ENCODE assay signal across 8 mouse cellular contexts in genomic region chr16:35154641-35155390, GRCm38 (mm10). TPM values are rescaled to one million over a fixed set of nuclear protein-coding genes. Genes with fewer than 3 reads are reported as not detected.
DNase-seq lines count a peak whose midpoint lies in the region; ATAC-seq lines count a peak whose summit lies in the region.

Gene Adcy5, plus strand, starts transcription at chr16:35154877.

- H3K9ac ChIP-seq in embryonic facial prominence, embryonic 15.5 days: peak within 1 kb of the TSS; percentile 50
- peak within 1 kb of the TSS; percentile 86 for H3K9ac ChIP-seq in midbrain, embryonic 12.5 days (replicated peaks)

- peaks cover 44% of the 10 kb centered on the region for H3K4me1 ChIP-seq in embryonic facial prominence, embryonic 15.5 days
- peaks cover 33% of the 10 kb centered on the region for H3K4me1 ChIP-seq in midbrain, embryonic 12.5 days

- WGBS in embryonic facial prominence, embryonic 15.5 days: under 1% methylated on average over 56 of the region's 104 CpGs
- WGBS in midbrain, embryonic 12.5 days: 1% methylated on average over 52 of the region's 104 CpGs

- H3K36me3 ChIP-seq in embryonic facial prominence, embryonic 15.5 days: no peaks in the 10 kb centered on the region
- no peaks in the 10 kb centered on the region for H3K36me3 ChIP-seq in midbrain, embryonic 12.5 days

- DNase-seq in frontal cortex, postnatal 14 days (ENCODE audit: low spot score in 2 of 2): no peak
- peak; percentile 45 for DNase-seq in adrenal gland, postnatal 10 days
- DNase-seq in heart, postnatal 25 days (ENCODE audit: low spot score): no peak
- DNase-seq in left cerebral cortex, postnatal 14 days (ENCODE audit: low spot score in 2 of 2): peak in 1 of 2 experiments; percentile 42
- DNase-seq in thymus, postnatal 14 days: peak; percentile 14

- H3K4me3 ChIP-seq in embryonic facial prominence, embryonic 15.5 days (replicated peaks): peak within 1 kb of the TSS; percentile 72
- peak within 1 kb of the TSS; percentile 76 for H3K4me3 ChIP-seq in midbrain, embryonic 12.5 days

- peak within 1 kb of the TSS; percentile 96 for H3K4me2 ChIP-seq in embryonic facial prominence, embryonic 15.5 days (replicated peaks)
- peak within 1 kb of the TSS; percentile 94 for H3K4me2 ChIP-seq in midbrain, embryonic 12.5 days (replicated peaks)

- H3K9me3 ChIP-seq in embryonic facial prominence, embryonic 15.5 days (replicated peaks): no peaks in the 10 kb centered on the region
- no peaks in the 10 kb centered on the region for H3K9me3 ChIP-seq in midbrain, embryonic 12.5 days

- ATAC-seq in frontal cortex, adult (ENCODE audit: low TSS enrichment): peak; percentile 60
- ATAC-seq in embryonic facial prominence, embryonic 15.5 days (ENCODE audit: insufficient number of reproducible peaks, low FRiP score, low TSS enrichment, low read depth): peak; percentile 63
- peak; percentile 67 for ATAC-seq in midbrain, embryonic 12.5 days (ENCODE audit: low FRiP score, low read depth)

- H3K27me3 ChIP-seq in embryonic facial prominence, embryonic 15.5 days: peaks cover 68% of the 10 kb centered on the region
- H3K27me3 ChIP-seq in midbrain, embryonic 12.5 days: peaks cover 70% of the 10 kb centered on the region

- intact Hi-C loops in heart, postnatal 25 days (cut with DNase I): loop anchor here (2.0 to 5.0 kb wide), 4 partner anchors 44 to 116 kb away; no protein-coding TSS in a partner anchor
- intact Hi-C loops in left cerebral cortex, postnatal 14 days (cut with DNase I): loop anchor here (1.0 to 2.0 kb wide), 2 partner anchors 44 to 115 kb away; no protein-coding TSS in a partner anchor

- peak within 1 kb of the TSS; percentile 69 for H3K27ac ChIP-seq in embryonic facial prominence, embryonic 15.5 days (replicated peaks)
- H3K27ac ChIP-seq in midbrain, embryonic 12.5 days (replicated peaks): peak within 1 kb of the TSS; percentile 86

RNA-seq across cellular contexts. Expression of gene Adcy5, which starts in this region (rescaled TPM):
- total RNA-seq in adrenal gland, postnatal 10 days (2021): 1 to 10 TPM; 6.6 to 9.0 TPM
- polyA plus RNA-seq in embryonic facial prominence, embryonic 15.5 days (2015; fragmentation: Nextera tagmentation; extraction: Ambion mirVana): 3.0 and 3.3 TPM in 2 replicates
- total RNA-seq in heart, postnatal 25 days (2021): 10 to 100 TPM; 54.8 to 55.3 TPM
- total RNA-seq in left cerebral cortex, postnatal 14 days (2021): 10 to 100 TPM; 87.4 to 95.7 TPM
- polyA plus RNA-seq in midbrain, embryonic 12.5 days (2016; fragmentation: Nextera tagmentation; extraction: Ambion mirVana): 3.2 and 3.6 TPM in 2 replicates

Comparison
In these comparisons a context has a peak if more than half of its experiments do, and no peak if none do; other contexts are left out.
1. RNA of gene Adcy5 (total RNA-seq): 87.4 to 95.7 TPM in left cerebral cortex, postnatal 14 days and 54.8 to 55.3 TPM in heart, postnatal 25 days; 6.6 to 9.0 TPM in adrenal gland, postnatal 10 days; every median in the first group is over 4 times any median in the second.
2. DNase-seq: peak in adrenal gland, postnatal 10 days (single experiment) and thymus, postnatal 14 days (single experiment); none in frontal cortex, postnatal 14 days (0 of 2) and heart, postnatal 25 days (single experiment).
3. Peak in every context shown above with its lines, with median percentiles within 50 percentile points of each other: ATAC-seq.